Mouse (Mus musculus) urinary bladder, postnatal 4 days (tissue): Measurements from ENCODE around the gene Gmds.

ENCODE experiments used
- DNase-seq, 2 experiments: peaks; one replicate each; pipeline ENCODE4 v3.0.0; 2021 to 2022; ENCODE audit warnings: low spot score in 2 of 2

Gmds gene

GRCm38 (mm10) chr13:32026226-32026975 is 312.1 kb downstream of the Gmds start:
- no peak for DNase-seq

- DNase-seq = no peak
Observed at GRCm38 (mm10) chr13:32024822-32025221, 313.7 kb downstream of the Gmds start.

DNA sequence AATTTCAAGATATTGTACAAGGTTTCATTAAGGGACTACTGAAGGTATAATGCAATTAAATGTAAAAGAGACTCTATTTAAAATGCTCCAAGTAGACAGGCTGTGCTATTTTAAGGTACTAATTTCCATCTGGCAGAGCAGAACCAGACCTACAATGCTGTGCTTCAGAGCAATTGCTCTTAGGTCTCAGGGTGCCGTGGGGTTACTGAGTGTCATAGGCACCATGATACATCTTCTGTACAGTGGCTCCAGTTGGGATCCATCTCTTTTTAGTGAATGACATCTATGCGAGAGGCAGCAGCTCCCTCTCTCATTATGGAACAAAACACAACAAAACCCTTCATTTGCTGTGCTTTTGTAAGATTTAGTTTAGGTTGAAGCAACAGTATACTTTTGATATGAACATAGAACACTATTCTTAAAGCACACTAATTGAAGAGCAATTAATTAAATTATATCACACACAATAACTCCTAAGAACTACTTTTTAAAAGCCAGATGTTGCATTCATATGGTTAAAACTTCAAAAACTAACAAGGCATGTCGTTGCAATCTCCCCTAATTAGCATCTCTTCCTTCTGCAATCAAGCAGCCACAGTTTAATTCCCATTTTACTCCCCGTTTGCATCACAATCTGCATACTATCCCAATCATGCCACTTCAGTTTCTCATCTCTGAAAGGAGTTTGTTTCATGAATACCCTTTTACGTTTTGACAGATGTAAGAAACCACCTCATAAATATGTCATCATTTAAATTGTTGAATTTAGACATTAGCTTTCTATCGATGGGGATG is 317.9 kb downstream of the Gmds start:
- no peak for DNase-seq

GRCm38 (mm10) chr13:32019256-32019620 is 319.3 kb downstream of the Gmds start:
- no peak for DNase-seq

DNA sequence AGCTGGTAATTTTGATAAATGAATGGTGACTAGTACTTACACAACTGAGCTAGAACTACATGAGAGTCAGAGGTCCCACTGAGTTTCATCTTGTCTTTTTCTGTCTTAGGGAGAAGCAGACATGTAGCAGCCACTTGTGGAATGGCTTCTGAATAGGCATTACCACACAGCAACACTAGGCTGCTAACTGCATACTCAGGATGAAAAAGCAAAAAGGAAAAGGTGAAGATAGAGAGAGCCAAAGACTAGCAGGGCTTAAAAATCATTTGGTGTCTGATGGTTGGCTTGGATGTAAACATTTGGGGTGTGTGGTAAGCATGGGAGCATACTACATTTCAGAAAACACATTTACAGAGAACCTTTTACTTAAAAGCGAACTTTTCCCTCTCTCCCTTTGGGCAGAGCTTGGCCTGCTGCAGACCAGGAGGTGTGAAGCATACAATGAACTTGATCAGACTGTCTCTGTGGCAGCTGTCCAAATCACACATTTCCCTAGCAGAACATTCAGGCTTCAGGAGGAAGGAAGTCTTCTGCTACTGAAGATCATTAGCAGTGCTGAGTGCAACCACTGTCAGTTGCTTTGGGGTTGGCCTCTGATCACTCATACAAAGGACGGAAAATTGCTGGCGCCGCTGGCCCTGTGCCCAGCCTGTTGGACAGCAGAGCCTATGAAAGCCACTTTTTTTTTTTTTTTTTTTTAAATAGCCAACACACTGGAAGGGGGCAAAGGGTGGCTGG is 319.9 kb downstream of the Gmds start:
- DNase-seq = peak in 1 of 2 experiments; percentile 31

- no peak for DNase-seq
Observed at GRCm38 (mm10) chr13:32008802-32009201, 329.7 kb downstream of the Gmds start.

- DNase-seq = no peak
Observed at GRCm38 (mm10) chr13:32008116-32008641, 330.4 kb downstream of the Gmds start.

- DNase-seq = no peak
Observed at GRCm38 (mm10) chr13:31993391-31993790, 345.1 kb downstream of the Gmds start.

DNA sequence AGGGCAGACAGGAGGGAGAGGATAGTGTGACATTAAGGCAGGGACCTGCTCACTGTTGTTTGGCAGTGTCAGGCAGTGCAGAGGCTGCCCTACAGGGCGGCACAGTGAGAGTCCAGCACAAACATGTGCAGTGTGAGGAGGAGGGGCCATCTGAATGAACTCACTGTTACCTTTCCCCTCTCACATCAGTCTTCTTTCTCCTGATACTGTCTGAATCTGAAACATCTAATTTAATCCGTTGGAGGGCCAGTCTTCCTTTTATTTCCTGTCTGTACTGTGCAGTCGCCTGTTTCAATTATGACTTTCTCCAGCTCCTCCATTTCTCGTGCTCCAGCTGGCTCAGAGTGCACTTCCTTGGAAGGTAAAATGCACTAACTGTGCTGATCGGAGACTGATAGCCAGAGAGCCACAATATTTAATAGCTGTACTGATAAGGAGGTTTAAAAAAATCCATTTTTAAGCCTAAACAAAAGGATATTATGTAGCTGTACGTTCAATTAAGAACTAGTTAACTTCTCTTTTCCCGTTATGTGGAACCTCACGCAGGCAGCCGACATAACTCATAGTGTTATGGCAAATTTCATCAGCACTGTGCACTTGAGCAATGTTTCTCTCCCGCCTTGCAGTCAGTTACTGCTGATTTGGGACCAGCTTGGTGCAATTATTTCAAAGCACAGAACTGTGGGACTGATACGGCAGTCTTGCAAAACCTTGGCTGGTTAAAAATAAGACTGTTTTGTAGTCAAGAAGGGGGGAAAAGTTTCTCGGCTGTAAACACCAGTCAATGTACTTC is 345.9 kb downstream of the Gmds start:
- DNase-seq = no peak

- no peak for DNase-seq
Observed at GRCm38 (mm10) chr13:31981198-31981597, 357.3 kb downstream of the Gmds start.

- DNase-seq = no peak
Observed at GRCm38 (mm10) chr13:31978126-31978525, 360.4 kb downstream of the Gmds start.

- no peak for DNase-seq
Observed at GRCm38 (mm10) chr13:31974751-31975479, 363.6 kb downstream of the Gmds start.

DNA sequence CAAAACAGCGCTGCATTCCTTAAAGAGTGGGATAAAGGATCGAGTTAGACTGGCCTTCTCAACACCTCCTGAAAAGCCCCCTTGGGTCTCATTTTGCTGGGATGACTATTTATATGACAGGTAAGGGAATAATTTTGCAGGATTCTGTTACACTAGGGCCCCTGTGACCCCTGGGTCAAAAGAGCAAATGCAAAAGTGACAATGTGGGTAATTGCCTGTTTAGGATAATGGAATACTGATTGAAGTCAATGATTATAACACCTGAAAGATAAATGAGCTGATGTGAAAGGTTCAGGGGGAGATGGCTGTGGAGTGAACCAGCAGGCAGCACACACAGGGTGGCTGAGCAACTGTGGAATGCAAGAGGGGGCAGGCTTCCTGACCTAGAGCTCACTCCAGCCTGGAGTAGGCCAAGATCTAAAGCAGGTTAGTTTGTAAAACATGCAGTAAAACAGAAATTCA is 367.5 kb downstream of the Gmds start:
- no peak for DNase-seq

GRCm38 (mm10) chr13:31968272-31968671 is 370.3 kb downstream of the Gmds start:
- no peak for DNase-seq

DNA sequence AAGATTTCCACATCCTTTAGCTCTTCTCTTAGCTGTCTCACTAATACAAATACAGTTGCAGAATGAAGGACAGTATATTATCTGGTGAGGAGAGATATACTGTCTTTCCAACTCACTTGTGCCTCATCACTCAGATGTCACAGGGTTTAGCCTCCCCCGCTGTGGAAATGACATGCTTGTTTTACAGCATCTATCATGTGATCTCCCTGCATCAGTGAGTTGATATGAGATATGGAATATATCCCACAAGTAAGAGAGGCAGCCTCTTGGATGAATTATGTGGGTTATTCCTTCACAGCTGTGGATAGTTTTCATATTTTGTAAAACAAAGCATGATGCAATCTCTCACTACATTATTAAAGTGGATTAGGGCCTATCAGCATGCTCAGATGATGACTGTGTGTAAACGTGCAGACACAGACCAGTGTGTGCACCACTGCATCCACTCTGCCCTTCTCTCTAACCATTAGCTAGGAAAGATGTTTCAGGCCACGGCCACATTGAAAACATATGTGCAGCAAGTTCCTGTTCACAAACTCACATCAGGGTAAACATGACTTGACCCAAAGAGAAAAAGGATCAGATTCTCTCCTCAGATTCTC is 371.5 kb downstream of the Gmds start:
- no peak for DNase-seq

DNA sequence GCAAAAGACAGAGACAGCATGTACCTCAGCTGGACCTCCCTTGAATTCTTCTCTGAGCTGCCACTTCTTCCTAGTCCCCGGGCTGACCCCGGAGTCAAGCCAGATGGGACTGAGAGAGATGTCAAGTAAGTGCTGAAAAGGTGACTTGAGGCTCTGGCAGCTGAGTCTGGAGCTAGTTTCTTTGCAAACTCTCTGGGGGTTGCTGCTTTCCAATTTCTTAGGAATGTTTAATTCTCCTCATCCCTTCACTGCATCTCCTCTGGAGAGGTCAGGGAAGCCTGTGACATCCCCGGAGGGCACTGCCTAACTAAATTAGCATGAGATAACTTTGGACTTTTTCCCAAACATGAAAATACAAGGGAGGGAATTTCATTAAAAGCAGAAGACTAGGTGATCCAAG is 378.0 kb downstream of the Gmds start:
- DNase-seq = no peak

DNA sequence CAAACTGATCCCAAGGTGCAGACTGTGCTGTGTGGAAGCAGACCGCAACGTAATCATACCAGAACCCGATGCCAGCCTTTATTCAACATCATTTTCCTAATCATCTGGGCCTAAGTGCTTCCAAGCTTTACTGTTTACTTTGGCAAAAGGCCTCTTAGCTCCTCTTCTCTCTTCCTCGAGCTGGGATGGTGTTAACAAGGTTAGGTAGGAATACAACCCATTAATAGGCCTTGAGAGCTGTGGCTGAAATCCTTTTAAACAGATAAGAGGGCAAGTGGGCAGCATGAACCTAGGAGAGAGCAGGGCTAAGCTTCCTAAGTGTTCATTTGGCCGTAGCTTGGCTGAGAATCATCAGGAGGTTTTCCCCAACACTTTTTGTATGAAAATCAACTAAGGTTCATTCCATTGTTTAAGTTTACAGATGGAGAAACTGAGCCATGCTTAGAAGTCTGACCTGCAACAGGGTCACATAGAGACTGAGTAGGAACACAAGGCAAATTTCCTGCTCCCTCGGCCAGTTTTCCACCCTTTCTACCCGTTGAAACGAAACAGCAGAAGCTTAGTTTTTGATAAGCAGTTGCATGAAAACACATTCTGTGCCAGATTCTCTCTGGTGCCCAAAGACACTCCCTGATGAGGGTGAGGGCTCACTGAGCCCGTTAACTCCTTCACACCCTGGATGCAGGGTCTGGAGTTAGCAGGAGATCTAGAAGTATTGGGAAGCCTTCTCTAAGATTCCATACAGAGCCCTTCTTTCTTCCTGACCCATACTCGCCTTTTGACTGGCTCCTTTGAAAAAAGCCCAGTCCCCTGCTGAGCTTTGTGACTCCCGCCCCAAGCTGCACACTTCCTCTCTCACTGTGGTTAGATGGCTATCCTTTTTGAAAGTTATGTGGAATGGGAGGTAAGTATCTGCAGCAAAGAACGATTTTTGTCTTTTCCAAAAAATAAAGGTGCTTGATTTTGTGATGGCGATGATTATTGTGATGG is 379.9 kb downstream of the Gmds start:
- DNase-seq = no peak

DNA sequence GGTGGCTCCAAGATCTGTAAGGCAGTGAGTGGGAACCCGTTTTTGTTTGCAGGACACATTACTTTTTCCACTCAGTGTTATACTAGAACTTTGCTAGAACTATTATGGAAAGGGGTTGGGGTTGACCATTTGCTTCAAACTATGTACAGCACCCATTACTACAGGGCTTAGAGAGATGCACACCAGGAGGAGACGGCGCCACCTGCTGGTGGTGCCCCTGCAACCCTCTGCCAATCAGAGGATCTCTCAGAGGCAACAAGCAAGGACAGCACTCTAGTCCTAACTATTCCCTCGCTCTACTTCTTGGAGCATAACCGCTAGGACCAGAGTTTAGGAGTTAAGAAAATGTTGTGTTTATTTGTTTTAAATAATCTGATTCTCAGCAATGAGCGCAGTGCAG is 382.0 kb downstream of the Gmds start:
- no peak for DNase-seq

GRCm38 (mm10) chr13:31956112-31956511 is 382.4 kb downstream of the Gmds start:
- DNase-seq = no peak
